Mouse (Mus musculus) brain, embryonic 14.5 days (tissue): ENCODE measurements at regions not wholly inside any gene's neighbourhood (a gene's known extent, or its start where the extent isn't known, plus 50 kb on each side); places are given as distances from the start of the nearest gene placed in this dataset.

ENCODE experiments used
- CTCF ChIP-seq: fragments of 200-500 bp; IDR thresholded peaks from 2 replicates; pipeline ENCODE4 v1.5.1; 2012; ENCODE audit warnings: inconsistent platforms, mild to moderate bottlenecking, moderate library complexity, borderline replicate concordance; ENCODE audit not compliant: insufficient read depth, insufficient read length; ENCODE audit errors: extremely low read depth
- POLR2A ChIP-seq: fragments of 200-500 bp; IDR thresholded peaks from 2 replicates; pipeline ENCODE4 v1.6.1; 2012; ENCODE audit warnings: mild to moderate bottlenecking, inconsistent platforms, borderline replicate concordance; ENCODE audit not compliant: poor library complexity, insufficient read depth, insufficient read length, severe bottlenecking; ENCODE audit errors: extremely low read depth

- TF ChIP-seq CTCF: no peak
- no peak for TF ChIP-seq POLR2A
These were observed 75.1 kb upstream of the Cxcr4 start for GRCm38 (mm10) chr1:128667121-128667762.
